Mouse (Mus musculus) embryo, embryonic 11.5 days (tissue): Measurements from ENCODE around the gene Oprl1.

Experiments
- DNase-seq: peaks from one replicate; pipeline ENCODE4 v3.0.0-alpha.2; 2012; ENCODE audit warnings: low read depth, low spot score

Gene Oprl1

DNA sequence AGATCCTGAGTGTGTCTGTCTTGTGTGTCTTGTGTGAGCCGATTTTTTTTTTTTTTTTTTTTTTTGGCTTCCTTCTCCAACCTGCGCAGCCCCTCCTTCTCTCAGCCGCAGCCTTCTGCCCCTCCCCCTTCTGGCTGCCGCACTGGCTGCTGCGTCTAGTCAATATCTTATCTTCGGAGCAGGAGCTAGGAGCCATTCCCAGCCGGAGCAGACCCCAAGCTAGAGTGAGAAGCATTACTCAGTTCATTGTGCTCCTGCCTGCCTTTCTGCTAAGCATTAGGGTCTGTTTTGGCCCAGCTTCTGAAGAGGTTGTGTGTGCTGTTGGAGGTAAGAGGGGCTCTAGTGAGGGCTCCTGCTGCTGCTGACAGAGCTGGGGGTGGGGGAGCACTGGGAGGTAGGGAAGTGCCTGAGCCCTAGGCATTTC is at the start of gene Oprl1:
TSS of gene Oprl1 (plus strand) at position 114 of the 424 bp plus-strand sequence.
- DNase-seq: no peak

DNA sequence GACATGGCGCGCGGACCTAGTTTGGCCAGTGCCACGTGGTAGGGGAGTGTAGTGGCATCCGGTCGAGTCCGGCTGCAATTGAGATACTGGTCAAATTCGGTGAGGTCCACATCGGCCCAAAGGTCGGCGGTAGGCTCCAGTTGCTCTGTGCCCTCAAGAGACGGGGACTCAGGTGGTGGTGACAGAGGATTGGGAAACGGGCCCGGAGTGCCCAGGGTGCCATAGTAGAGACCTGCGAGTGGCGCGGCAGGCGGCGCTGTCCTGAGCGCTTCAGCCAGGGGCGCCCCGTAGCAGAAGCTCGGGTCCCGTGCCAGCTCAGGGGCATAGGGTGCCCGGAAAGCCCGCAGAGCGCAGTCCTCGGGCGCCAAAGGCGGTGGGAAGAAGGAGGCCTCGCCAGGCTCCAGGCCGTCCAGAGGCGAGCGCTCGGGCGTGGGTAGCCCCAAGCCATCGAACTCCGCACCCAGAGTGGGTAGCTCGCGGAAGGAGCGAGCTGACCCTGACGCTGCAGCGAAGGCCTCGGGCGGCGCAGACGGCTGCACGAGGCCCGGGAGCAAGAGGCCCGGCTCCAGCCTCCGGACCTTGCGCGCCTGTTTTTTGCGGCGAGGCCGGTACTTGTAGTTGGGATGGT is 44.4 kb upstream of the Oprl1 start:
- DNase-seq: no peak

DNA sequence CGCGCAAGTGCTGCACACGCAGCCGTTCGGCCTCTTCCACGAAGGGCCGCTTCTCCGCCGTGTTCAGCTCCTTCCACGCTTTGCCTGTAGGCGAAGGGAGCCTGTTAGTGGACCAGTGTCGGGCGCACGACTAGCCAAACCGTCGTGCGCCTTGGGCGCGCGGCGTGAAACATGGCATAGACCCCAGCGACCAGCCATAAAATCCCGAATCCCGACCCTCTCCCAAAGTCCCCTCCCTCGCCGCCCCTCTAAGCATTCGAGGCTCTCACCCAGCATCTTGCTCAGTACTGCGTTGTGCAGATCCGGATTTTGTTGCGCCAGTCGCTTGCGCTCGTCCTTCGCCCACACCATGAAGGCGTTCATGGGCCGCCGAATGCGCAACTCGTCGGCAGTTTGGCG is 43.9 kb upstream of the Oprl1 start:
- no peak for DNase-seq

DNA sequence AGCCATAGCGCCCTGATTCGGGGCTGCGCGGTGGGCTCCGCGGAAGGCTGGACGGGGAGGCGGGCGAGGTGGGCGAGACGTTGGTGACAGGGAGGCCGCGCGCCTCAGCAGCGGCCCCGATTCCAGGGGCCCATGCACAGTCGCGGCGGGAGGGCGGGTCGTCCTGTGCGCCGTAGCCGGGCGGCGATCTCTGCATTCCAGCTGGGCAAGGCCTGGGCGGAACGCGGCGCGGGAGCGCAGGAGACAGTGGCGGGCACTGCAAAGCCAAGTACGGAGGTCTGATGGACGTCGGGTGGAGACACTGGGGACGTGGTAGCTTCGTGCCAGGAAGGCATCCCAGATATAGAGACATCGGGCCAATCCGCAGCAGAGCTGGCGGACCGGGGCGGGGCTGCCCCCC is 43.5 kb upstream of the Oprl1 start, which contains the start of gene Sox18:
TSS of gene Sox18 (minus strand) at position 315 of the 400 bp plus-strand sequence.
- no peak for DNase-seq

DNA sequence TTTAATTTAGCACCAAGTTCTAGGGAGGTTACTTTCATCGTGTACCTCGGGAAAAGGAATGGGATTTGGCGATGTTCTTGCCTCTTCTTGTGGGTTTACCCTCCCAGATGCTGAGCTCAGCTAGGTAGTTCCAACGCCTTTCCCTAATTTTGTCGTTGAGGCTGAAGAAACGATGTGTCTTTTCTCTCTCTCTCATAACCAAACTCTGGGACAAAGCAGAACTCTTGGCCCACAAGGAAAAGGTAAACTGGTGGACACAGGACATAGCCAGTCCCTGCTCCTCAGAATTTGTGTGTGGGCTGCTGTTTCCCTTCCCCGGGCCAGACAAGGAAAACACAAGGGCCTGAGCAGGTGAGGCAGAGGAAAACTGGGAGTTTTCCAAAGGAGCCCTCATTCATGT is 42.8 kb upstream of the Oprl1 start:
- DNase-seq: no peak

DNA sequence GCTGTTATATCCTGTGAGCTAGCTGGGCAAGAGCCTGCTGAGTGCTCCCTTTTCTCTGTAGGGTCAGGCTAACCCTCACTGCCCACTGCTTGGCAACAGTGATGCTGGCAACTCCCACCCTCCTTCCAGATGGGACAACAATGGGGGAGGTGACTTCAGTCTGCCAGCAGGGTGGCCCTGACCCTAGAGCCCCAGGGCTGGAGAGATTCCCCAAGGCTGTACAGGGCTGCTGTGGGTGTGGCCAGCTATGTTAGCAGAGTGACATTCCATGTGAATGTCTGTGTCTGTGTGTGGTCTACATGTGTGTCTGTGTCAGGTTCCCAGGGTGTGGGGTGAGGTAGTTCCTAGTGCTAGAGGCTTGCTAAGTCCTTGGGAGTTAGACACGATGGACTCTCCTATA is 41.3 kb upstream of the Oprl1 start:
- no peak for DNase-seq

DNA sequence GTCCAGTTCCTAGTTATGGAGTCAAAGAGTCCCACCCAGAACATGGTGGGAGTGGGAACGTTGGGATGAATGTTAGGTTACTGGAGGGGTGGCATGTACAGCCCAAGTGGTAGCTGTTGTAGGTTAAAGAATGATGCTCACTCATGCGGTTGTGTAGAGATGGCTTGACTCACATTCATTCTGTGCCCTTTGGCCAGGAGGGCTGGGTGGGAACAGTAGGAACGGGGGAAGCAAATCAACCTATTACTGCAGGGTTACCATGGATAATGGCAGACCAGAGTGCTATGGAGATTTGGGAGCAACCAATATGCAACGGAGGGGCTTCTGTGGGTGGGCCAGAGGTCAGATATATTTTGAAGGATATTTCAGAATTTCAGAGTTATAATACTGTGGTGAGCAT is 39.9 kb upstream of the Oprl1 start:
- DNase-seq: no peak

DNA sequence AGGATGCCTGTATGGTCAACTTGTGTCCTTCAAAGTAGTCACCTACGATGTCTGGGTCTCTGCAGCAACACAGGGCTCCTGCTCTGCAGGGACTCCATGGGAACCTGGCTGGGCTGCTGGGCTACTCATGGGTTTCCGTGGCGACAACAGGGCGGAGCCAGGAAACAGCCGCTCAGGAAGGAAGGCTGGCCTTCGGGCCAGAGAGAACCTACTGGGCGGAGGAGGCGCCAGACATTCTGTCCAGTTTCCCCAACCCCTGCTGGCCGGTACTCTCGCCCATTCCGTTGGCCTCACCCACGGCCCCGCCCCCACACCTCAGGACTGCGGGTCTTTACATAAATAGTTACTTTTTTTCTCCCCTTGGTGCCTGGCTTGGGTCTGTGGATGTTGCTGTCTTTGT is 39.4 kb upstream of the Oprl1 start:
- no peak for DNase-seq

DNA sequence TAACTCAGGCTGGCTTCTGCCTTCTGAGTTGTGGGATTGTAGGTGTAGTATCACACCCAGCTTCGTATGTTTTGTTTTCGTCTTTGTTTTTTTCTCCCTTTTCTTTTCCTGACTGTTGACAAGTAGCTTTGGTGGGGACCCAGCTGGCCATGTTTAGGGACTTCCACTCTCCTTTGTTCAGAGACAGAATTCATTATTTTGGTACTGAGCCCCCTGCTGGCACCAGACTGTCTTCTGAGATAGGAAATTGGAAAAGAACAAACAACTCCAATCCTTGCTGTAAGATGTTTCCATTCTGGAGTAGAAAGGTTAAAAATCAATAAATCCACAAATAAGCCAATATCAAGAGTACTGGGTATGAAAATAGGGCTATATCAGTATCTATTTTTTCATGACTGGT is 38.4 kb upstream of the Oprl1 start:
- no peak for DNase-seq

DNA sequence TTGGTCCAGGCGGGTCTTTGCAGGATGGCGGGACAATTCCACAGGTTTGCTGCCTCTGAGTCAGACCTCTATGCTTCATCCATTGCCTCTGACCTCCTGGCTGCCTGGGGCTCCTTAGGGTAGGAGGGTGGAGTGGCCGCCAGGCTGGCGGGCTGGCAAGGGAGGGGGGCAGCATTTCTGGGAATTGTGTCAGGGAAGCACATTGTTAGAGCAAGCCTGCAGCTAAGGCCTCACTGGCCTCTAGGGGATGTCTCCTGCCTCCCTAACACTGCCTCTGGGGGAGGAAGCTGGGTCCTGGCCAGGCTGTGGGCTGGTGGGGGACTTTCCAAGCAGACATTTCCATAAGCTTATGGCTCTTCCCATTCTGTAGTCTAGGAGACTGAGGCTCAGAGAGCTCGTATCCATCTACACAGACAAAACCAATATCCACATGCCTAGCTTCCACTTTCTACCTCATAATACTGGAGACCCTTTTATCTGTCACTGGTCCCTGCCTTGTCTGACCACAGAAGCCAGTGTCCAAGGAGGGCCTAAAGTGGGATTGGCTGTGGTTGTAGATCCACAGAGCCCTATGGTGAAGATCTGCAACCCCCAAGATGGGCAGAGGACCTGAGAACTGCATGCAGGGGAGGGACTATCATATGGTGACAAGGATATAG is 37.6 kb upstream of the Oprl1 start:
- no peak for DNase-seq

DNA sequence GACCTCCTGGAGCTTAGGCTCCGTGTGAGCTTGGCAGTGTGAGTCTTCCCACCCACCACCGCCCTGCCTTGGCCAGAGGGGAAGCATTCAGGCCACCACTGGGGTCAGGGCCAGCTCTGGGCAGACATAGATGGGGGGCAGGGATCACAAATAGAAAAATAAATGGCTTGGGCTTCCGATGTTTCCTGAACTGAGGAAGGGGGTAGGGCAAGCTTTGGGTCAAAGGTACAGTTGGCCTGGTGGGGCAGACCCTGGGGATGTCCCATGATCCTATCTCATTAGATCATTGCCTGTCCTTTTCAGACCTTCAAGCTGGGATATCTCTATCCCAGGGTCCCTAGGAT is 37.1 kb upstream of the Oprl1 start:
- DNase-seq: no peak

DNA sequence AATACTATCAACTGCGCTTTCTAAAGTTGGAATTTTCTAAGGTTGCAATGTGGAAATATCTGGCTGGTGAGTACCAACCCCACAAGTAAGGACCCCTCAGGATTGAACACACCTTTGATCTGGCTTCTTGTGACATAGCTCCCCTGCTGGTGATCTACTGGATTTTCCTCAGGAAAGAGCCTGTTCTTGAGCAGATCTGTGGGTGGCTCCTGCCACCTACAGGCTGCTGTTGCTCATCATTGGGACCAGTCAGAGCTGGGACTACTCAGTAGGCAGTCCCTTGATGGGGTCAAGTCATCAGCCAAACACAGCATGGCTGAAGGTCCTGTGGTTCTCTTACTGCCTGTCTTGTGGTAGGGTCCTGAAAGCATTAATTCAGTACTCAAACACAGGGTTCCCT is 36.0 kb upstream of the Oprl1 start:
- no peak for DNase-seq

DNA sequence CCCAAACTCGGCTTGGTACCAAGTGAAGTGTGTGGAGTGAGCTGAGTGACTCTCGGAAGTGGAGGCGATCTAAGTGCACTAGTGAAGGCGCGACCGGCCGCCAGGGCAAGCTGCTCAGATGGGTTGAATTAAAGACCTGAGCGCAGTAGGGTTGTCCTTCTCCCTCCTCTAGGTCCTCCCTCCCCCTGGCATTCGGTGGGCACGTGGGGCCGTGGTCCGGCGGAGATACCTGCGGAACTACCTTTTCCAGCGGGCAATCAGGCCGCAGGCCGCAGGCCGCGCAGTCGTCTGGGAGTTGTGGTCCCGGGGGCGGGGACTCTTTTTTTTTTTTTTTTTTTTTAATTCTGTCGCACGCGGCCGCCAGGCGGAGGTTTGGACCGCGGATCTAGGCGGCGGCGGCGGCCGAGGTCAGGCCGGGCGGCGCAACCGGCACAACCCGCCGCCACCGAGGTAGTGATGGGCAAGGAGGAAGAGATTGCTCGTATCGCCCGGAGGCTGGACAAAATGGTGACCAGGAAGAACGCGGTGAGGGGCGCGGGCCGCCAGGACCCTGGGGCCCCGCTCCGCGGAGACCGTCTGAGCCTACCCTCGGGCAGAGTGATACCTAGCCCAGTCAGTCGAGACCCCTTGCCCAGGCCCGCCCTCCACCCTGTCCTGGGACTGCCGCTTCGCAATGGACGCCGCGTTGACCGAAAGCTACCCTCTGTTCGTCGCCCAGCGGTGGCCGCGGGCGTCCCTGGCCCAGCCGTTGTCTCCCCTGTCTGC is 34.7 kb upstream of the Oprl1 start, which contains the start of gene Tcea2:
TSS of gene Tcea2 (plus strand) at position 360 of the 765 bp plus-strand sequence.
- DNase-seq: no peak

DNA sequence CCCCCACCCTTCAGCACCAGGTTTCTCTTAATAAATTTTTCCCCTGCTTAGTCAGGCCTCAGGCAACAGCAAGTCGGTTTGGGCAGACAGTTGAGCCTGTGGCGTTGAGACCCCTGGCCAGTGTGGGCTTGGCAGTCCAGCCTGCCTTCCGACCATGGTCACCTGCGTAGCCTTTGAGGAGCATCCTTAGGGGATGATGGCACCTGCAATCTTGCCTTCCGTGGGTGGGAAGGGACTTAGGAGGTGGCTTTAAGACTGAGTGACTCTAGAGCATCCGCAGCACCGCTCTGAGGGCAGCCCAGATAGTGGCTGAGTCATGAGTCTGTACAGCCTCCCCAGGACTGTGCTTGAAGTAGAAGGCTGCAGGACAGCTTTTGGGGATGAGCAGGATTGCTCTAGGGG is 34.1 kb upstream of the Oprl1 start:
- no peak for DNase-seq

DNA sequence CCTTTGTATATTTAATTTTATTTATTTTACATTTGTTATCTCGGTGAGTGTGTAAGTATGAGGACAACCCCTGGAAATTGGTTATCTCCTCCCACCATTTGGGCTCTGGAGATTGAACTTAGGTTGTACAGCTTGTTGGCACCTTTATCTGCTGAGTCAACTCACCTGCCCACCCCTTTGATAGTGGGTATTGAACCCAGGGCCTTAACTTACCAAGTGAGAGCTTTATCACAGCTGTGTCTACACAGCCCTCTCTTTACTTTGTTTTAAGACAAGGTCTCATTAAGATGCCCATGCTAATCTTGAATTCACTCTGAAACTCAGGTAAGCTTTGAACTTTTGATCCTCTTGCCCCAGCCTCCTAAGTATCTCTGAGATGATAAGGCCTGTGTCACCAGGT is 32.8 kb upstream of the Oprl1 start:
- no peak for DNase-seq

DNA sequence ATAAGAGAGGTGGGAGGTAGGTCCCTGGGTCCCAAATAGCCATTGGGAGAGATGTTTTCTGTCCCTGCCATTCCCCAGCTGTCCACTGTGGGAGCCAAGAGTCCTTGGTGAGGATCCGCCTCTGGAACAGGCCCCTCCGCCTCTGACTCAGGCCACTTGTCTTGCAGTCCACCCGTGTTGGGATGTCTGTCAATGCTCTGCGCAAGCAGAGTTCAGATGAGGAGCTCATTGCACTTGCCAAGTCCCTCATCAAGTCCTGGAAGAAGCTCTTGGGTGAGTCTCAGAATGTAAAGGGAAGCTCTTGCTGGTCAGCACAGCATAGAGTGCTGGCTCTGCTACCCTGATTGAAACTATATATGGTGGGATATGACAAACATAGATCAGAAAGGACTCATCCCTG is 31.4 kb upstream of the Oprl1 start:
- no peak for DNase-seq

DNA sequence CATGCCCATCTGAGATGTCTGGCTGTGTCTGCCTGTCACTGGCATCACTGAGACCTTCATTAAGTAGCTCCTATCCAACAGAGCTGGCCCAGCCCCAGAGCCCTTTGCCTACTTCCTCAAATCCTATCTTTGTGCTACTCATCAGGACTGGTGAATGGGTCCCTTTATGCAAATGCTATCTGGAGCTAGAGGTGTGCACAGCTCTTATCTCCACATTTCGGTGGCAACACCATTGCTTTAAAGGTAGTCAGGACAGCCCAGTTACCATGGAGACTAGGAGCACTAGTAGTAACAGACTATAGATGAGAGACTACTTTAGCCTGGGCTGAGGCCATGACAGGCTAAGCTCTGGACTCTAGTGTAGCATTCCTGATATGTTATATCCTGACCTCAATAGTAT is 30.1 kb upstream of the Oprl1 start:
- no peak for DNase-seq

DNA sequence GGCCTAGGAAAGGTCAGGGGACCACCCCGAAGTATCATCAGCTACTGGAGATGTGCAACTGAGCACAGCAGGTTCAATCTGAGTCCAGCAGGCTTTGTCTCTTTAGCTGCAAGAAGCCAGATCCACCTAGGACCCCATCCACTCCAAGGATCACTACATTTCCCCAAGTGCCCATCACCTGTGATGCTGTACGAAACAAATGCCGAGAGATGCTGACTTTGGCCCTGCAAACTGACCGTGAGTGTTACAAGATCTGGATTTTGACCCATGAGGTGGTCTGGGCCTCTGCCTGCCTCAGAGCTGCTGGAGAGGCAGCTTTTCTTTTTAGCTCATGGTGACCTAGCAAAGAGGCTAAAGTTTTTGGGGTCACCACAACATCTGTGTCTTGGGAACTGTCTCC is 29.1 kb upstream of the Oprl1 start:
- DNase-seq: no peak

DNA sequence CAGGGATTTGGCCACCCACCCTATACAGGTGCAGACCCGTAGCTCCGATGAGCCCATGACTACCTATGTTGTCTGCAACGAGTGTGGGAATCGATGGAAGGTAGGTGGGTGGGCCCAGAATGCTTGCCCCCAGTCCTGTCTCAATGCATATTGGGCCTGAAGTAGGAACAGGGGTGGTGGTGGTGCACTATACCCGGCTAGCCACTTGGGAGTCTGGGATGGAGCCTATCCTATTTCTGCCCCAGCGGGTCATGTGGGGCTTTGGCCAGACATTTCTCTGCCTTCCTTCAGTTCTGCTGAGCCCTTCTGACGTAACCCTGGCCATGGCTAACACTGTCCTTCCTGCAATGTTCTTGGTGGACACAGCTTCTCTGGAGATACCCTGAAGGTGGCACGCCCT is 27.2 kb upstream of the Oprl1 start:
- DNase-seq: no peak

DNA sequence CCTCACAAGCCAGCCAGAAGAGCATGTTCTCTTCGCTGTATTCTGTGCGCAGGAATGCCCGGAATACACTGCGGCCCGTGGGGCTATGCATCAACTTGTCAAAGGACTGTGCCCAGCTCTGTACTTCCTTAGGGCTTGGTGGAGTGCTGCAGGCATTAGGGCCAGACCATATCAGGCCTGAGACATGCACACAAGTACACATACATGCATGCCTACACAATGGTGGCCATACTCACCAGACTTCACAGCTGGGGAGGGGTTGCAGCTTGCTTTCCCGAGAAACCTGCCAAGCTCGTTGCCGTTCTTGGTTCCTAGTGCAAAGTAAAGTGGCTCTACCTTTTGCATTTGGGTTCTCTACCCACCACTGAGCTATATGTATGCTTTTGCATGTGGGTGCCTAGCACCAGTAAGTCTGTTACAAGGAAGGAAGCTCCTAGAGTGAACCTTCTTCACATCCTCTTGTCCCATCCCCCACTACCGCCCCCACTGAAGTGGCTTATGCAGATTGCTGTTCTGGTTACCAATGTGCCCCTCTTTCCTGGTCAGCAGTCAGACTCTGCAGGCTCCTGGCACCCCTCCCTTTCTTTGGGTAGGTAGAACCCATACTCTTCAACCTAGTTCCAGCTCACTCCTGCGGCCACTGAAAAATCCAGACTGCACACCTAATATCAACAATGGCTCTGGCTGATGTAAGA is 25.2 kb upstream of the Oprl1 start:
- no peak for DNase-seq

DNA sequence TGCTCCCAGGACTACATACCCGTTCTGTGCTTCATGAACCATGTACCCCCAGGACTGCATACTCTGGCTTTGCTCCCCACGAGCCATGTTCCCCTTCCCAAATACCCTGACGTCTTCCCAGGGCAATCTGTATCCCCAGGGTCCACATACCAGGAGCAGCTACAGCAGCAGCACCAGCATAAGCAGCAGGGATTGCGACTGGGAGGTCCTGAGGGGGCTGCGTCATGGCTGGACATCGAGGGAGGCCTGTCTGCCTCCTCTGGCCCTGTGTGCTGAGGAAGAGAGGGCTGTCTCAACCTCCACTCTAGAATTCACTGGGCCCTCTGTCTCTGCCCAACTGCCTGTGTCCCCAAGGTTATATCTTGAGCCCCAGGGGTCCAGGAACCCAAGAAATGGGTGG is 23.7 kb upstream of the Oprl1 start:
- no peak for DNase-seq

DNA sequence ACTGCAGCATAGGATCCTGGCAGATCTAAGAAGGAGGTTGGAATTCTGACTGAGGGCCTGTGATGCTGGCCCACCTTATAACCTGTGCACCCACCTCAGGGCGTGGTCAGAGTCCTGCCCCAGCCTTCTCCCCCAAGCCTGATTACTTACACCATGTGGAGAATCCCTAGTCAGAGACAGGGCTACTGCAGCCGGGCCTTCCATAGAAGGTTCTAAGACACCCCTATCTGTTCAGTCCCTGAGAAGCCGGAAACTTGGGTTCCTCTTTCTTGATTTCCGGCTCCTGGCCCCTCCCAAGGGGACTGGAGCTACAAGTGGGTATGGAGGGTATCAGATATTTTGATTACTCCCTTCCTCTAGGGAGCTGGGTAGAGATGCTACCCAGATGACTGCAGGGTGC is 23.2 kb upstream of the Oprl1 start:
- no peak for DNase-seq
